Mouse (Mus musculus) layer of hippocampus, adult 11-12 months (tissue): ENCODE measurements around the gene Rpl10.
A peak's percentile ranks its signal among the peaks of the same experiment; 100 is the strongest.

ENCODE experiments used
- DNase-seq: peaks from one replicate; pipeline ENCODE4 v3.0.0; 2022; ENCODE audit warnings: low spot score

Rpl10 gene

GRCm38 (mm10) chrX:74281041-74281731 is 10.6 kb downstream of the Rpl10 start:
- DNase-seq, result no peak

- peak; percentile 41 for DNase-seq
Observed at GRCm38 (mm10) chrX:74281732-74282394, 11.3 kb downstream of the Rpl10 start, which contains the start of the genes Taz and Dnase1l1. Gene Taz, plus strand, starts transcription at chrX:74281912. Gene Dnase1l1, minus strand, starts transcription at chrX:74282337.

- peak; percentile 83 for DNase-seq
Observed at GRCm38 (mm10) chrX:74282395-74283091, 11.9 kb downstream of the Rpl10 start.

- DNase-seq, result no peak
Observed at GRCm38 (mm10) chrX:74283092-74283437, 12.5 kb downstream of the Rpl10 start.

- no peak for DNase-seq
Observed at GRCm38 (mm10) chrX:74293431-74293830, 22.8 kb downstream of the Rpl10 start.

- peak; percentile 94 for DNase-seq
Observed at GRCm38 (mm10) chrX:74296538-74297448, 26.2 kb downstream of the Rpl10 start, which contains the start of gene Atp6ap1. Gene Atp6ap1, plus strand, starts transcription at chrX:74297097.

GRCm38 (mm10) chrX:74298348-74298747 is 27.7 kb downstream of the Rpl10 start:
- DNase-seq, result no peak

GRCm38 (mm10) chrX:74299721-74300120 is 29.1 kb downstream of the Rpl10 start:
- DNase-seq, result no peak

- peak; percentile 66 for DNase-seq
Observed at GRCm38 (mm10) chrX:74304867-74305700, 34.5 kb downstream of the Rpl10 start, which contains the start of gene Gdi1. Gene Gdi1, plus strand, starts transcription at chrX:74304998.

- peak; percentile 89 for DNase-seq
Observed at GRCm38 (mm10) chrX:74312540-74313464, 42.2 kb downstream of the Rpl10 start, which contains the start of gene Fam50a. Gene Fam50a, plus strand, starts transcription at chrX:74313033.
